Mouse (Mus musculus): ENCODE data around the gene Vcl. TPM values are rescaled to one million over a fixed set of nuclear protein-coding genes. Genes with fewer than 3 reads are reported as not detected.
A peak's percentile ranks its signal among the peaks of the same experiment; 100 is the strongest.

Vcl gene
- polyA plus RNA-seq, 1 experiment = 76.3 TPM

- no peaks in the 10 kb centered on the region for H3K9me3 ChIP-seq
- peaks cover 70% of the 10 kb centered on the region for H3K4me1 ChIP-seq
- H3K4me3 ChIP-seq (replicated peaks) = no peak overlapping the region
- H3K36me3 ChIP-seq (replicated peaks; ENCODE audit: low read length) = peaks cover 85% of the 10 kb centered on the region
- H3K27me3 ChIP-seq (replicated peaks) = no peaks in the 10 kb centered on the region
- TF ChIP-seq FLI1 (IDR thresholded peaks at IDR 0.05; ENCODE audit: low read length) (no peak), GATA1 (IDR thresholded peaks at IDR 0.05; ENCODE audit: borderline replicate concordance, low read length) (no peak)
These were observed 39.9 kb downstream of the Vcl start for GRCm38 (mm10) chr14:20969066-20969465.

- H3K27me3 ChIP-seq (replicated peaks) = no peaks in the 10 kb centered on the region
- TF ChIP-seq FLI1 (IDR thresholded peaks at IDR 0.05; ENCODE audit: low read length) = no peak
- TF ChIP-seq GATA1 (IDR thresholded peaks at IDR 0.05; ENCODE audit: borderline replicate concordance, low read length) = no peak
- H3K36me3 ChIP-seq (replicated peaks; ENCODE audit: low read length) = peaks cover 82% of the 10 kb centered on the region
- H3K9me3 ChIP-seq = no peaks in the 10 kb centered on the region
- H3K4me1 ChIP-seq = peaks cover 73% of the 10 kb centered on the region
- H3K4me3 ChIP-seq (replicated peaks) = no peak overlapping the region
These were observed 41.2 kb downstream of the Vcl start for GRCm38 (mm10) chr14:20970389-20970788.

GRCm38 (mm10) chr14:20970927-20971326, 41.7 kb downstream of the Vcl start:
- Histone ChIP-seq H3K9me3 (no peaks in the 10 kb centered on the region), H3K4me3 (replicated peaks) (peak overlapping the region; percentile 6), H3K27me3 (replicated peaks) (no peaks in the 10 kb centered on the region), H3K36me3 (replicated peaks; ENCODE audit: low read length) (peaks cover 80% of the 10 kb centered on the region), H3K4me1 (peaks cover 74% of the 10 kb centered on the region)
- no peak for TF ChIP-seq FLI1 (IDR thresholded peaks at IDR 0.05; ENCODE audit: low read length)
- TF ChIP-seq GATA1 (IDR thresholded peaks at IDR 0.05; ENCODE audit: borderline replicate concordance, low read length) = no peak

- H3K4me3 ChIP-seq (replicated peaks) = no peak overlapping the region
- H3K27me3 ChIP-seq (replicated peaks) = no peaks in the 10 kb centered on the region
- peaks cover 80% of the 10 kb centered on the region for H3K4me1 ChIP-seq
- TF ChIP-seq FLI1 (IDR thresholded peaks at IDR 0.05; ENCODE audit: low read length) = no peak
- H3K9me3 ChIP-seq = no peaks in the 10 kb centered on the region
- H3K36me3 ChIP-seq (replicated peaks; ENCODE audit: low read length) = peaks cover 83% of the 10 kb centered on the region
These were observed 44.6 kb downstream of the Vcl start for GRCm38 (mm10) chr14:20973821-20974220.

- TF ChIP-seq GATA1 (IDR thresholded peaks at IDR 0.05; ENCODE audit: borderline replicate concordance, low read length) (no peak; the same call in 2 of the 3 replicates), FLI1 (IDR thresholded peaks at IDR 0.05; ENCODE audit: low read length) (no peak)
These were observed 47.5 kb downstream of the Vcl start for GRCm38 (mm10) chr14:20976741-20977140.

GRCm38 (mm10) chr14:20977726-20978125, 48.5 kb downstream of the Vcl start:
- Histone ChIP-seq H3K4me3 (replicated peaks) (no peak overlapping the region), H3K9me3 (no peaks in the 10 kb centered on the region), H3K36me3 (replicated peaks; ENCODE audit: low read length) (peaks cover 86% of the 10 kb centered on the region), H3K4me1 (peaks cover 76% of the 10 kb centered on the region), H3K27me3 (replicated peaks) (no peaks in the 10 kb centered on the region)
- TF ChIP-seq FLI1 (IDR thresholded peaks at IDR 0.05; ENCODE audit: low read length) = no peak
- TF ChIP-seq GATA1 (IDR thresholded peaks at IDR 0.05; ENCODE audit: borderline replicate concordance, low read length) = no peak

More at GRCm38 (mm10) chr14:20976741-20977140, 47.5 kb downstream of the Vcl start:
- Histone ChIP-seq H3K9me3 (no peaks in the 10 kb centered on the region), H3K4me1 (peaks cover 70% of the 10 kb centered on the region), H3K27me3 (replicated peaks) (no peaks in the 10 kb centered on the region), H3K4me3 (replicated peaks) (no peak overlapping the region), H3K36me3 (replicated peaks; ENCODE audit: low read length) (peaks cover 81% of the 10 kb centered on the region)

GRCm38 (mm10) chr14:20983832-20984231, 54.6 kb downstream of the Vcl start:
- peaks cover 96% of the 10 kb centered on the region for H3K36me3 ChIP-seq (replicated peaks; ENCODE audit: low read length)
- H3K9me3 ChIP-seq = no peaks in the 10 kb centered on the region
- no peak overlapping the region for H3K4me3 ChIP-seq (replicated peaks)
- H3K4me1 ChIP-seq = peaks cover 57% of the 10 kb centered on the region
- no peaks in the 10 kb centered on the region for H3K27me3 ChIP-seq (replicated peaks)
- TF ChIP-seq FLI1 (IDR thresholded peaks at IDR 0.05; ENCODE audit: low read length) (no peak), GATA1 (IDR thresholded peaks at IDR 0.05; ENCODE audit: borderline replicate concordance, low read length) (no peak)

GRCm38 (mm10) chr14:20985482-20985881, 56.3 kb downstream of the Vcl start:
- Histone ChIP-seq H3K9me3 (no peaks in the 10 kb centered on the region), H3K4me3 (replicated peaks) (no peak overlapping the region), H3K27me3 (replicated peaks) (no peaks in the 10 kb centered on the region), H3K36me3 (replicated peaks; ENCODE audit: low read length) (peaks cover 98% of the 10 kb centered on the region), H3K4me1 (peaks cover 52% of the 10 kb centered on the region)
- no peak for TF ChIP-seq FLI1 (IDR thresholded peaks at IDR 0.05; ENCODE audit: low read length)

GRCm38 (mm10) chr14:20991492-20991891, 62.3 kb downstream of the Vcl start:
- H3K4me1 ChIP-seq = peaks cover 56% of the 10 kb centered on the region
- TF ChIP-seq GATA1 (IDR thresholded peaks at IDR 0.05; ENCODE audit: borderline replicate concordance, low read length) = no peak
- TF ChIP-seq FLI1 (IDR thresholded peaks at IDR 0.05; ENCODE audit: low read length) = no peak
- H3K9me3 ChIP-seq = no peaks in the 10 kb centered on the region
- H3K4me3 ChIP-seq (replicated peaks) = no peak overlapping the region
- H3K36me3 ChIP-seq (replicated peaks; ENCODE audit: low read length) = peaks cover 95% of the 10 kb centered on the region
- no peaks in the 10 kb centered on the region for H3K27me3 ChIP-seq (replicated peaks)

- Histone ChIP-seq H3K4me1 (peaks cover 54% of the 10 kb centered on the region), H3K9me3 (no peaks in the 10 kb centered on the region), H3K36me3 (replicated peaks; ENCODE audit: low read length) (peaks cover 95% of the 10 kb centered on the region), H3K4me3 (replicated peaks) (no peak overlapping the region), H3K27me3 (replicated peaks) (no peaks in the 10 kb centered on the region)
- TF ChIP-seq FLI1 (IDR thresholded peaks at IDR 0.05; ENCODE audit: low read length) (no peak), GATA1 (IDR thresholded peaks at IDR 0.05; ENCODE audit: borderline replicate concordance, low read length) (no peak)
These were observed 64.0 kb downstream of the Vcl start for GRCm38 (mm10) chr14:20993067-20993691.

- H3K4me3 ChIP-seq (replicated peaks) = no peak overlapping the region
- H3K27me3 ChIP-seq (replicated peaks) = no peaks in the 10 kb centered on the region
- H3K4me1 ChIP-seq = peaks cover 54% of the 10 kb centered on the region
- H3K9me3 ChIP-seq = no peaks in the 10 kb centered on the region
- H3K36me3 ChIP-seq (replicated peaks; ENCODE audit: low read length) = peaks cover 95% of the 10 kb centered on the region
- TF ChIP-seq GATA1 (IDR thresholded peaks at IDR 0.05; ENCODE audit: borderline replicate concordance, low read length) (no peak), FLI1 (IDR thresholded peaks at IDR 0.05; ENCODE audit: low read length) (no peak)
These were observed 65.3 kb downstream of the Vcl start for GRCm38 (mm10) chr14:20994475-20994874.
